Mouse (Mus musculus) layer of hippocampus, postnatal 10 days (tissue): Measurements from ENCODE around the gene Hbp1. TPM values are rescaled to one million over a fixed set of nuclear protein-coding genes. Genes with fewer than 3 reads are reported as not detected.
A peak's percentile ranks its signal among the peaks of the same experiment; 100 is the strongest.

Source experiments
- DNase-seq, 2 experiments: peaks; one replicate each; pipeline ENCODE4 v3.0.0; 2021; ENCODE audit warnings: low spot score in 2 of 2
- total RNA-seq, 2 experiments: library from RNA; stranded (reverse); gene quantifications; 2 replicates each; pipeline ENCODE4 v1.2.3; 2021

Gene Hbp1
- total RNA-seq, 2 experiments from 2014 or later: 24.4 to 25.3 TPM

- no peak for DNase-seq
Measured at GRCm38 (mm10) chr12:31912966-31913551, 37.3 kb downstream of the Hbp1 start.

- DNase-seq: no peak
Measured at GRCm38 (mm10) chr12:31907436-31907835, 42.9 kb downstream of the Hbp1 start.

DNA sequence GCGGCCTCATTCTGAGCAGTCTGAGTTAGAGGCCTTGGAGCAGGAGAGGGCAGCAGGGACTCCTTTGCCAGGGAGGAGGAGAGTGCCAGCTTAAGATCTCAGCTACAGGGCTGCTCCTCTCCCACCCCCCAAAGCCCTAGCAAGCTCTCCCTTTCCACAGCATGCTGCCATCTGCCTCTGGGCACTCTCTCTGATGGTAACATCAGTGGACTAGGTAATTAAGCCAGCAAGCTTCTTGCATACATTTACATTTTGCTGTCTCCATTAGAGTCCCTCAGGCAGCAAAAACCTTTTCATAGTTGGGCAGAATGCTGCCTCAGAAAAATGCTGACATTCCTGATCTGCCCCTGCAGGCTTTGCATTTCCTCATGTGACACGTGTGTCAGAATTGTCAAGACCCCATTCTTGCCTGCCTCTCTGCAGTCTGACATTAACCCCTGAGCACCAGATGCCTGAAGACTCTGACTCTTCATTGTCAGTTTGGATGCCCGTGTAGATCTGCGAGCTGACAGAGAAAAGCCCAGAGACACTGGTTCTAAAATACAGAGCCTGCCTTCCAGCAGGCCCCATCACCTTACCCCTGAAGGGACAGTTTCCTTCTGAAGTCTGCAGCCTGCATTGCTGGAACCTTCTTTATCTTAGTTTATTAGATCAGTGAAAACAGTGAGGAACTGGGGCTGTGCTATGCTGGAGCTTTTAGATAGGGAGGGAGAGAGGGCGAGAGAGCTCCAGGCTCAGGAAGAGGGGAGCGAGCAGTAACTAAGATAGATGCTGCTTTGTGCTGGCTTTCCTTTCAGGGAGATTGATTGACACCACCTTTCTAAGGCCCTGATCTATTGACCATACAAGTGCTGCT is 44.4 kb downstream of the Hbp1 start:
- DNase-seq: peak in 1 of 2 experiments; percentile 51

GRCm38 (mm10) chr12:31900391-31900914 is 49.9 kb downstream of the Hbp1 start:
- DNase-seq: no peak

GRCm38 (mm10) chr12:31897456-31897855 is 52.9 kb downstream of the Hbp1 start:
- DNase-seq: no peak

GRCm38 (mm10) chr12:31896986-31897385 is 53.3 kb downstream of the Hbp1 start:
- no peak for DNase-seq

DNA sequence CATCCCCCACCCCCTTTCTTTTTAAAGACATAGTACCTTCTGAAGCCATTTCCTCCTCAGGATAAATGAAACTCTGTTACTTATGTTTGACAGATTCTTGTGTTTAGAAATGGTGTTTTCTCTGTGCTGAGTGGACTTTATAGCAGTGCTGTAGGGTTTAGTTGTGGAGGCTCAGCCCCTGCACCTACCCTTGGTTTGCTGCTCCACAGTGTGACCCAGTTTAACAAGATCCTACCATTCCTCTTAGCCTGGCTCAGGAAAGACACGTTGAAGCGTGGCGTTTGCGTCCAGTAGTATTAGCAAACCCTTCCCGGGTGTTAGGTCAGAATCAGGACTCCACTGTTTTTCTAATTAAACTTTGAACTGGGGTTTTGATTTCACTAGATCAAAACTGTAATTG is 54.0 kb downstream of the Hbp1 start:
- DNase-seq: no peak

GRCm38 (mm10) chr12:31895888-31896287 is 54.4 kb downstream of the Hbp1 start:
- peak; percentile 34 to 42 for DNase-seq

DNA sequence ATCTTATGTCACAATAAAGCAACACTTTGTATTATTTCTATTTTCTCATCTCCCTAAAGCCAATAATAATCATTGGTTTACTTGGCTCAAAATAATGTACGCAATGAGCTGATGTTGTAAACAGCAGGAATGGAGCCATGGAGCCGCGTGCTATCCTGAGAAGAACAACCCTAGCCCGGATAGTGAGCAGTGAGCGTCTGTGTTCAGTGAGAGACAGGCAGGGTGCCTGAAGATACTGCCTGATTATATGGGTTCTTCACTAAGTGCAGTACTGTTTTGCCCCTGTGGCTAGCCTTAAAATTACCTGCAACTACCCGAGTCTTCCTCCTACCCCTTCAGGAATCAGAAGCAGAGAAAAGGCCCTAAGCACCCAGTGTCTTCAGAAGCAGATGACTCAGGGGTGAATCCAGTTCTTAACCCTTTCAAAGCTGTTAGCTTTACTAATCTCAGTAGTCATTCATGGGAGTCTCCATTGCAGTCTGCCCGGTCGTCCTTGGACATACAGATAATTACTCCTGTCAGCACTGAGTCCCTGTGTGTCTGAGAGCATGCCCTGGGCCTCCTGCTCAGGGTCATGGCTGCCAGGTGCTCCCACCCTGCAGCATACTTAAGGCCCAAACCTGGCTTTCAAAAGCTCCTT is 55.1 kb downstream of the Hbp1 start:
- no peak for DNase-seq

- no peak for DNase-seq
Measured at GRCm38 (mm10) chr12:31892771-31893170, 57.6 kb downstream of the Hbp1 start.

- DNase-seq: no peak
Measured at GRCm38 (mm10) chr12:31892079-31892478, 58.3 kb downstream of the Hbp1 start.

DNA sequence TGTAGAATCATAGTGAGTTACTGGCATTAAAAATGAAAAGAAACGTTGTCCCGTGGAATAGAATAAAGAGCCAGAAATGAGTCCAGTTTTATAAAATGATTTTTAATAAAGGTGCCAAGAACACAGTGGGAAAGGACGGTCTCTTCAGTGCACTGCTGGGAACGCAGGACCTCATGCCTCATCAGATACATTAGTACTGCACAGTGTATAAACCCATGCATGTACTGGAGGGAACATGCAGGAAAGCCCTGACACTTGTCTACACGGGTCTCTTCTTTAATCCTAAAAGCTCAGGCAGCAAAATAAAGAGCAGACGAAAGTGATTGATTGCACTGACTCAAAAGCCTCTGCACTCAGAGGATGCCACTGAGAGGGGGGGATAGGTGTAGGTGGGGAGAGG is 59.6 kb downstream of the Hbp1 start:
- no peak for DNase-seq

DNA sequence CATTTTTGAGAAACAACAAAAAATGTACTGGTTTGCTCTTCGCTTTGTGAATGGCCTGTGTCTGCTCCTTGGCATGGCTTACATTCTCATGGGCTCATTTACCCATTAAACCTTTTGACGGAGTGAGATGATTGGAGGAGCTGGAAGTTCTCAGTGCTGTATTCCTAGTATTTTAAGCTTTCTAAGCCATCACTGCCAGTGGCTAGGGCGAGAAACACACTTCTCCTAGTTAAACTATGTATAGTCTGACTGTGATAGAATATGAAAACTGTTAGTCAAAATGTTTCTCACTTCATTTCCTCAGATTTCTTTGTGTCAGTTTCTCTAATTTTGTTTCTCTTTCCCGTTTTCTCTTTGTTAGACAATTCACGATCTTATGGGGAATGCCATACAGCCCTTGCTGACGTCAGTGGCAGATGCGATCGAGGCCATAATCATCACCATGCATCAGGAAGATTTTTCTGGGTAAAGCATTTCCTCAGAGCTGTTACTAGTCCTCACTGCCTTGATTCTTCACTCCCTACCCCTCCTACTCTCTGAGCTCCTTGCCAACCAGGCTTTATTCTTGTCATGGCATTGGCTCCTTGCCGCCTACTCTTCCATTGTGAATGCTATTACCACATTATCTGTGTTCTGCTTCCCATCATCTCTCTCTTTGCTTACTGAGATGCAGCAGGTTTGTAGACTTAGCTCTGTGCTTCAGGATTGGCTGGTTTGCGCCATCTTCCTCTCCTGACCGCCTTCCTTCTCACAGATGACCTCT is 64.3 kb downstream of the Hbp1 start:
- DNase-seq: no peak

DNA sequence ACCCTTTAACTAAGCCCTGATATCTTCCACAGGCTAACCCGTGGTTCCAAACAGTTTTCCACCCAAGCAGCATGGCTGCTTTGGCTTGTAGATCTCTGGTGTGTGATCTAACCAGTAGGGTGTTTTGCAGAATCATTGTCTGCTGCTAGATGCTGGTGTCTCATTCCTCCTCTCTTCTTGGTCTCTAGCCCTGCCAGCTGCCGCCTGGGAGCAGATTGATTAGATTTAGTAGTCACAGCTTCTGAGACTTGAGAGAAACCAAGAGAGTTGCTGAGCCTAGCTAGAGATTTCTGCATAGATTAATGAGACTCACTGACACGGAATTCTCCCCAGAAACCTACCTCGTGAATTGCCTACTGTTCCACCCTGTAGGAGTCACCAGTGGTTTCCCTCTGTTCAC is 65.3 kb downstream of the Hbp1 start:
- no peak for DNase-seq

DNA sequence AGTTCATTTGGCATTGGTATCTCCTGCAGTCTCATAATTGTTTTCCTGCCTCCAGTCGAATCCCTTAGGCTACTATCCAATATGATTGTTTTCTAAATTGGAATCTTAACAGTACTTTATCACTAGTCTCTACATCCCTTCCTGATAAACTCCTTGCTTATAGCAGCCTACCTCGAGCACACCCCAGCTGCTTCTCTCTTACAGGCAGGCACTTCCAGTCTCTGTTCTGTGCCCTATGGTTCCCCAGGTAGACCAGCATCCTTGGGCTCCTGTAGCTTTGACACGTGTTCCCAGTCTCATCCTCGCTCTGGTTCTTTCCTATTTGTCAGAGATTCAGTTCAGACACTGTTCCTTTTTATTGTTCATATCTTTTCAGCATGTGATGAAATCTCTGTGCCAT is 66.0 kb downstream of the Hbp1 start:
- no peak for DNase-seq

GRCm38 (mm10) chr12:31882736-31883135 is 67.6 kb downstream of the Hbp1 start:
- no peak for DNase-seq

GRCm38 (mm10) chr12:31876775-31877174 is 73.6 kb downstream of the Hbp1 start:
- no peak for DNase-seq
